Mouse (Mus musculus): ENCODE data around the gene Insig1.
A peak's percentile ranks its signal among the peaks of the same experiment; 100 is the strongest.

Insig1 gene

GRCm38 (mm10) chr5:28118531-28118925 is 47.4 kb downstream of the Insig1 start:
- no peak for DNase-seq (ENCODE audit: low spot score in 2 of 2)

- DNase-seq (ENCODE audit: low spot score in 2 of 2), result no peak
Observed at GRCm38 (mm10) chr5:28119576-28119975, 48.4 kb downstream of the Insig1 start.

GRCm38 (mm10) chr5:28122491-28123454 is 51.6 kb downstream of the Insig1 start:
- peak in 1 of 2 experiments; percentile 53 for DNase-seq (ENCODE audit: low spot score in 2 of 2)

- DNase-seq (ENCODE audit: low spot score in 2 of 2), result no peak
Observed at GRCm38 (mm10) chr5:28123455-28123825, 52.3 kb downstream of the Insig1 start.

GRCm38 (mm10) chr5:28124321-28125230 is 53.4 kb downstream of the Insig1 start:
- no peak for DNase-seq (ENCODE audit: low spot score in 2 of 2)

Measured in spleen, postnatal 14 days (tissue).